ENCODE assay signal across 8 mouse cellular contexts in genomic region chr6:48504241-48504854, GRCm38 (mm10). TPM values are rescaled to one million over a fixed set of nuclear protein-coding genes. Genes with fewer than 3 reads are reported as not detected.
DNase-seq lines count a peak whose midpoint lies in the region; ATAC-seq lines count a peak whose summit lies in the region.

No protein-coding gene starts in this region.

- peak overlapping the region; percentile 78 for H3K4me2 ChIP-seq in lung, embryonic 15.5 days

- ATAC-seq in lung, embryonic 15.5 days (ENCODE audit: borderline replicate concordance, extremely low read depth, low FRiP score, low TSS enrichment), result peak; percentile 93

- DNase-seq in MN1 (ENCODE audit: low spot score), result peak; percentile 79
- peak; percentile 83 for DNase-seq in cerebellum, adult 9-10 months
- peak; percentile 69 to 90 for DNase-seq in frontal cortex, adult 2 months (ENCODE audit: extremely low spot score in 1 of 2, low spot score in 1 of 2)
- peak; percentile 79 for DNase-seq in hindbrain, embryonic 10.5 days (ENCODE audit: low spot score)
- peak; percentile 53 for DNase-seq in layer of hippocampus, adult 9-10 months (ENCODE audit: low spot score)
- DNase-seq in ovary, adult 18-20 months (ENCODE audit: low spot score), result peak; percentile 70
- DNase-seq in thymus, postnatal 10 days (ENCODE audit: low spot score in 2 of 2), result peak; percentile 16 to 36

- under 1% methylated on average over 26 of the region's 26 CpGs for WGBS in hindbrain, embryonic 10.5 days
- under 1% methylated on average over 26 of the region's 26 CpGs for WGBS in lung, embryonic 15.5 days

- H3K27ac ChIP-seq in hindbrain, embryonic 10.5 days, result peak overlapping the region; percentile 82
- H3K27ac ChIP-seq in lung, embryonic 15.5 days, result peak overlapping the region; percentile 52; the same call in 1 of the 2 replicates

- peaks cover 5% of the 10 kb centered on the region; the same call in 1 of the 2 replicates for H3K36me3 ChIP-seq in hindbrain, embryonic 10.5 days
- H3K36me3 ChIP-seq in lung, embryonic 15.5 days, result no peaks in the 10 kb centered on the region

- peak overlapping the region; percentile 73 for H3K9ac ChIP-seq in lung, embryonic 15.5 days

- H3K4me1 ChIP-seq in hindbrain, embryonic 10.5 days (replicated peaks), result peaks cover 12% of the 10 kb centered on the region
- peaks cover 4% of the 10 kb centered on the region; the same call in 1 of the 2 replicates for H3K4me1 ChIP-seq in lung, embryonic 15.5 days

- no peaks in the 10 kb centered on the region for H3K27me3 ChIP-seq in hindbrain, embryonic 10.5 days (ENCODE audit: insufficient read depth, poor library complexity, severe bottlenecking)
- H3K27me3 ChIP-seq in lung, embryonic 15.5 days, result no peaks in the 10 kb centered on the region

- H3K4me3 ChIP-seq in hindbrain, embryonic 10.5 days, result peak overlapping the region; percentile 63
- H3K4me3 ChIP-seq in lung, embryonic 15.5 days, result peak overlapping the region; percentile 62

- H3K9me3 ChIP-seq in hindbrain, embryonic 10.5 days, result no peaks in the 10 kb centered on the region
- H3K9me3 ChIP-seq in lung, embryonic 15.5 days, result no peaks in the 10 kb centered on the region

RNA-seq across cellular contexts. Expression of gene Atp6v0e2, which starts 33.1 kb away (rescaled TPM):
- 448 and 479 TPM in 2 replicates for polyA plus RNA-seq in frontal cortex, adult 2 months (2012; rRNA removed)
- 45.7 and 62.2 TPM in 2 replicates for polyA plus RNA-seq in hindbrain, embryonic 10.5 days (2016; fragmentation: Nextera tagmentation; extraction: Ambion mirVana)
- polyA plus RNA-seq in lung, embryonic 15.5 days (2015; fragmentation: Nextera tagmentation; extraction: Ambion mirVana), result 9.4 and 11.7 TPM in 2 replicates

RNA-seq across cellular contexts. Expression of gene Lrrc61, which starts 50.2 kb away (rescaled TPM):
- 25.4 and 29.2 TPM in 2 replicates for polyA plus RNA-seq in frontal cortex, adult 2 months (2012; rRNA removed)
- 16.9 and 25.2 TPM in 2 replicates for polyA plus RNA-seq in hindbrain, embryonic 10.5 days (2016; fragmentation: Nextera tagmentation; extraction: Ambion mirVana)
- 6.0 and 7.3 TPM in 2 replicates for polyA plus RNA-seq in lung, embryonic 15.5 days (2015; fragmentation: Nextera tagmentation; extraction: Ambion mirVana)

RNA-seq across cellular contexts. Expression of gene Sspo, which starts 56.3 kb away (rescaled TPM):
- polyA plus RNA-seq in frontal cortex, adult 2 months (2012; rRNA removed), result 2.0 and 2.2 TPM in 2 replicates
- polyA plus RNA-seq in hindbrain, embryonic 10.5 days (2016; fragmentation: Nextera tagmentation; extraction: Ambion mirVana), result 0.50 and 0.64 TPM in 2 replicates
- 0.29 and 0.44 TPM in 2 replicates for polyA plus RNA-seq in lung, embryonic 15.5 days (2015; fragmentation: Nextera tagmentation; extraction: Ambion mirVana)

RNA-seq across cellular contexts. Expression of gene Zfp467, which starts 58.7 kb away (rescaled TPM):
- polyA plus RNA-seq in frontal cortex, adult 2 months (2012; rRNA removed), result 40.7 and 41.4 TPM in 2 replicates
- polyA plus RNA-seq in hindbrain, embryonic 10.5 days (2016; fragmentation: Nextera tagmentation; extraction: Ambion mirVana), result 12.4 and 16.2 TPM in 2 replicates
- polyA plus RNA-seq in lung, embryonic 15.5 days (2015; fragmentation: Nextera tagmentation; extraction: Ambion mirVana), result 18.9 and 22.0 TPM in 2 replicates

Comparison
In these comparisons a context has a peak if more than half of its experiments do, and no peak if none do; other contexts are left out.
1. Peak in every context shown above with its lines: DNase-seq, ATAC-seq, H3K4me3 ChIP-seq and H3K27ac ChIP-seq.
2. DNase-seq: peak in every context shown above with its lines; median percentile 83 in cerebellum, adult 9-10 months; 80 in frontal cortex, adult 2 months; 79 in MN1; 79 in hindbrain, embryonic 10.5 days; 70 in ovary, adult 18-20 months; 53 in layer of hippocampus, adult 9-10 months; 26 in thymus, postnatal 10 days.